Mouse (Mus musculus) gastrocnemius, adult 8-10 months (tissue): ENCODE results near the gene Sp3. TPM values are rescaled to one million over a fixed set of nuclear protein-coding genes. Genes with fewer than 3 reads are reported as not detected.
"Not testable (repeated sequence)": the region's sequence is repeated elsewhere in the genome, so short reads cannot be mapped to it uniquely, and the experiment has no call there.

Experiments
- DNase-seq, 2 experiments: peaks; one replicate each; pipeline ENCODE4 v3.0.0; 2022; ENCODE audit warnings: low spot score in 2 of 2
- total RNA-seq, 4 experiments: library from RNA; stranded (reverse); gene quantifications; 2 replicates each; pipeline ENCODE4 v1.2.4; 2022

The Sp3 gene
- total RNA-seq = 10 to 100 TPM; 16.5 to 19.1 (median 18.7) TPM

- peak; percentile 93 to 96 for DNase-seq
Measured at GRCm38 (mm10) chr2:72980337-72981074, at the start of gene Sp3. Gene Sp3, minus strand, starts transcription at chr2:72980446.

- no peak for DNase-seq
Measured at GRCm38 (mm10) chr2:73029846-73030245, 49.6 kb upstream of the Sp3 start.

GRCm38 (mm10) chr2:73028019-73028418, 47.8 kb upstream of the Sp3 start:
- DNase-seq = no peak

- no peak for DNase-seq
Measured at GRCm38 (mm10) chr2:73027126-73027525, 46.9 kb upstream of the Sp3 start.

GRCm38 (mm10) chr2:73023803-73024202, 43.6 kb upstream of the Sp3 start:
- DNase-seq = no peak

- no peak for DNase-seq
Measured at GRCm38 (mm10) chr2:73021046-73021445, 40.8 kb upstream of the Sp3 start.

GRCm38 (mm10) chr2:73019371-73020146, 39.3 kb upstream of the Sp3 start:
- DNase-seq = no peak

- DNase-seq = not testable (repeated sequence)
Measured at GRCm38 (mm10) chr2:73014063-73014462, 33.8 kb upstream of the Sp3 start.

GRCm38 (mm10) chr2:73012636-73013035, 32.4 kb upstream of the Sp3 start:
- DNase-seq = no peak

GRCm38 (mm10) chr2:73007472-73007871, 27.2 kb upstream of the Sp3 start:
- DNase-seq = no peak

- DNase-seq = no peak
Measured at GRCm38 (mm10) chr2:73005611-73006515, 25.6 kb upstream of the Sp3 start.

GRCm38 (mm10) chr2:73003751-73004717, 23.8 kb upstream of the Sp3 start:
- DNase-seq = peak; percentile 77 to 88

- DNase-seq = peak; percentile 26 to 43
Measured at GRCm38 (mm10) chr2:73003049-73003448, 22.8 kb upstream of the Sp3 start.

GRCm38 (mm10) chr2:73002451-73002850, 22.2 kb upstream of the Sp3 start:
- no peak for DNase-seq

GRCm38 (mm10) chr2:73001994-73002393, 21.7 kb upstream of the Sp3 start:
- DNase-seq = no peak

- DNase-seq = no peak
Measured at GRCm38 (mm10) chr2:73000194-73000593, 19.9 kb upstream of the Sp3 start.

- no peak for DNase-seq
Measured at GRCm38 (mm10) chr2:72997586-72997985, 17.3 kb upstream of the Sp3 start.

- no peak for DNase-seq
Measured at GRCm38 (mm10) chr2:72996808-72997378, 16.6 kb upstream of the Sp3 start.

GRCm38 (mm10) chr2:72995346-72996097, 15.3 kb upstream of the Sp3 start:
- peak in 1 of 2 experiments; percentile 34 for DNase-seq
